Mouse (Mus musculus) MEL (cell line): ENCODE measurements around the gene Ipo7. TPM values are rescaled to one million over a fixed set of nuclear protein-coding genes. Genes with fewer than 3 reads are reported as not detected.

ENCODE experiments used
- DNase-seq: peaks from one replicate; pipeline ENCODE4 v3.0.0; 2011; ENCODE audit warnings: low read depth, low spot score
- H3K27ac ChIP-seq: 2 replicates; pipeline ENCODE4 v1.5.1; 2012; ENCODE audit warnings: low read depth, mild to moderate bottlenecking, control low read depth, low read length, moderate library complexity; ENCODE audit not compliant: control insufficient read depth
- H3K27me3 ChIP-seq, 2 experiments: fragments of 150-350 bp in 1 of 2; sonication (generic) in 1 of 2; 2 replicates each; pipeline ENCODE4 v1.6.1; 2012; ENCODE audit warnings: low read length in 2 of 2, mild to moderate bottlenecking in 2 of 2, improper control_type of control experiment in 1 of 2, moderate library complexity in 1 of 2; ENCODE audit not compliant: insufficient read depth in 2 of 2, control insufficient read depth in 1 of 2
- H3K36me3 ChIP-seq, 2 experiments: 2 replicates each; pipeline ENCODE4 v1.6.1; 2012 to 2014; ENCODE audit warnings: low read length in 2 of 2, improper control_type of control experiment in 1 of 2, inconsistent platforms in 1 of 2, mild to moderate bottlenecking in 1 of 2; ENCODE audit not compliant: insufficient read depth in 2 of 2, control insufficient read depth in 1 of 2
- H3K4me1 ChIP-seq, 2 experiments: fragments of 150-350 bp in 1 of 2; sonication (generic) in 1 of 2; 2 replicates each; pipeline ENCODE4 v1.6.1; 2012; ENCODE audit warnings: low read length in 2 of 2, improper control_type of control experiment in 1 of 2, mild to moderate bottlenecking in 1 of 2; ENCODE audit not compliant: insufficient read depth in 2 of 2, control insufficient read depth in 1 of 2
- H3K4me3 ChIP-seq, 2 experiments: fragments of 150-350 bp in 1 of 2; sonication (generic) in 1 of 2; 2 replicates each; pipeline ENCODE4 v1.5.1; 2012; ENCODE audit warnings: low read depth in 2 of 2, low read length in 2 of 2, mild to moderate bottlenecking in 2 of 2, moderate library complexity in 2 of 2, control low read depth in 1 of 2, improper control_type of control experiment in 1 of 2; ENCODE audit not compliant: control insufficient read depth in 1 of 2, insufficient read depth in 1 of 2
- H3K79me2 ChIP-seq: 2 replicates; pipeline ENCODE4 v1.6.1; 2012; ENCODE audit warnings: mild to moderate bottlenecking, low read length, moderate library complexity; ENCODE audit not compliant: control insufficient read depth, poor library complexity, insufficient read depth
- H3K9ac ChIP-seq: 2 replicates; pipeline ENCODE4 v1.6.1; 2012; ENCODE audit warnings: low read depth, mild to moderate bottlenecking, control low read depth, low read length, moderate library complexity; ENCODE audit not compliant: control insufficient read depth, poor library complexity, severe bottlenecking
- H3K9me3 ChIP-seq: fragments of 150-350 bp; sonication (generic); replicated peaks from 2 replicates; pipeline ENCODE4 v1.6.1; 2012; ENCODE audit warnings: mild to moderate bottlenecking, low read length, improper control_type of control experiment, moderate library complexity; ENCODE audit not compliant: insufficient read depth
- BHLHE40 ChIP-seq: IDR thresholded peaks from 2 replicates; pipeline ENCODE4 v1.6.1; 2012; ENCODE audit warnings: low read depth, mild to moderate bottlenecking, inconsistent platforms, low read length, improper control_type of control experiment, borderline replicate concordance
- CHD1 ChIP-seq: IDR thresholded peaks from 2 replicates; pipeline ENCODE4 v1.6.1; 2012; ENCODE audit warnings: low read depth, mild to moderate bottlenecking, inconsistent platforms, low read length, improper control_type of control experiment
- CTCF ChIP-seq, 3 experiments: IDR thresholded peaks in 2 of 3; conservative IDR thresholded peaks in 1 of 3; 2 replicates each; pipeline ENCODE4 v1.5.1; 2011 to 2012; ENCODE audit warnings: low read length in 3 of 3, low read depth in 2 of 3, mild to moderate bottlenecking in 2 of 3, improper control_type of control experiment in 1 of 3, inconsistent platforms in 1 of 3, mixed read lengths in 1 of 3, moderate library complexity in 1 of 3; ENCODE audit not compliant: control insufficient read depth in 1 of 3, insufficient read depth in 1 of 3, poor library complexity in 1 of 3, severe bottlenecking in 1 of 3
- E2F4 ChIP-seq: IDR thresholded peaks from 2 replicates; pipeline ENCODE4 v1.6.1; 2011; ENCODE audit warnings: low read depth, low read length, improper control_type of control experiment, borderline replicate concordance
- ELF1 ChIP-seq: IDR thresholded peaks from 2 replicates; pipeline ENCODE4 v1.6.1; 2014; ENCODE audit warnings: low read depth, mild to moderate bottlenecking, inconsistent platforms, low read length, improper control_type of control experiment, moderate library complexity
- EP300 ChIP-seq, 2 experiments: IDR thresholded peaks; 2 replicates each; pipeline ENCODE4 v1.6.1; 2011; ENCODE audit warnings: improper control_type of control experiment in 2 of 2, low read length in 2 of 2, low read depth in 1 of 2, mild to moderate bottlenecking in 1 of 2
- ETS1 ChIP-seq: IDR thresholded peaks from 2 replicates; pipeline ENCODE4 v1.6.1; 2012; ENCODE audit warnings: low read depth, mild to moderate bottlenecking, inconsistent platforms, low read length, improper control_type of control experiment, moderate library complexity
- GABPA ChIP-seq: IDR thresholded peaks from 2 replicates; pipeline ENCODE4 v1.6.1; 2012; ENCODE audit warnings: low read depth, mild to moderate bottlenecking, inconsistent platforms, low read length, improper control_type of control experiment, moderate library complexity
- GATA1 ChIP-seq: IDR thresholded peaks from 2 replicates; pipeline ENCODE4 v1.6.1; 2011; ENCODE audit warnings: low read depth, low read length, improper control_type of control experiment
- HCFC1 ChIP-seq: IDR thresholded peaks from 2 replicates; pipeline ENCODE4 v1.6.1; 2012; ENCODE audit warnings: low read depth, mild to moderate bottlenecking, inconsistent platforms, low read length, improper control_type of control experiment, moderate library complexity
- JUND ChIP-seq: IDR thresholded peaks from 2 replicates; pipeline ENCODE4 v1.6.1; 2011; ENCODE audit warnings: low read depth, mild to moderate bottlenecking, improper control_type of control experiment, low read length
- MAFK ChIP-seq: IDR thresholded peaks from 2 replicates; pipeline ENCODE4 v1.6.1; 2011; ENCODE audit warnings: low read depth, mild to moderate bottlenecking, low read length, improper control_type of control experiment, borderline replicate concordance
- MAX ChIP-seq: IDR thresholded peaks from 2 replicates; pipeline ENCODE4 v1.6.1; 2011; ENCODE audit warnings: low read length, improper control_type of control experiment
- MAZ ChIP-seq: IDR thresholded peaks from 2 replicates; pipeline ENCODE4 v1.6.1; 2012; ENCODE audit warnings: low read depth, mild to moderate bottlenecking, inconsistent platforms, low read length, improper control_type of control experiment
- MEF2A ChIP-seq: IDR thresholded peaks from 2 replicates; pipeline ENCODE4 v1.6.1; 2014; ENCODE audit warnings: low read depth, mild to moderate bottlenecking, inconsistent platforms, low read length, improper control_type of control experiment; ENCODE audit not compliant: poor library complexity, insufficient replicate concordance, severe bottlenecking; ENCODE audit errors: extremely low read depth
- MXI1 ChIP-seq: IDR thresholded peaks from 2 replicates; pipeline ENCODE4 v1.6.1; 2011; ENCODE audit warnings: mild to moderate bottlenecking, low read depth, low read length, improper control_type of control experiment
- MYC ChIP-seq: IDR thresholded peaks from 2 replicates; pipeline ENCODE4 v1.6.1; 2011; ENCODE audit warnings: low read depth, mild to moderate bottlenecking, low read length, improper control_type of control experiment, moderate library complexity
- NELFE ChIP-seq: IDR thresholded peaks from 2 replicates; pipeline ENCODE4 v1.6.1; 2011; ENCODE audit warnings: low read depth, low read length, improper control_type of control experiment
- NRF1 ChIP-seq: IDR thresholded peaks from 2 replicates; pipeline ENCODE4 v1.6.1; 2014; ENCODE audit warnings: low read depth, mild to moderate bottlenecking, inconsistent platforms, low read length, improper control_type of control experiment, moderate library complexity; ENCODE audit not compliant: poor library complexity, insufficient read depth, severe bottlenecking
- POLR2A ChIP-seq, 2 experiments: IDR thresholded peaks; 2 replicates each; pipeline ENCODE4 v1.6.1; 2011 to 2012; ENCODE audit warnings: low read length in 2 of 2, mild to moderate bottlenecking in 2 of 2, control low read depth in 1 of 2, improper control_type of control experiment in 1 of 2, low read depth in 1 of 2, moderate library complexity in 1 of 2; ENCODE audit not compliant: control insufficient read depth in 1 of 2, insufficient read depth in 1 of 2, poor library complexity in 1 of 2
- POLR2AphosphoS2 ChIP-seq: IDR thresholded peaks from 2 replicates; pipeline ENCODE4 v1.6.1; 2011; ENCODE audit warnings: low read length, improper control_type of control experiment
- POLR2AphosphoS5 ChIP-seq: IDR thresholded peaks from 2 replicates; pipeline ENCODE4 v1.6.1; 2012; ENCODE audit warnings: low read depth, borderline replicate concordance, mild to moderate bottlenecking, inconsistent platforms, low read length, moderate library complexity, mixed read lengths
- RAD21 ChIP-seq: IDR thresholded peaks from 2 replicates; pipeline ENCODE4 v1.6.1; 2011; ENCODE audit warnings: mild to moderate bottlenecking, low read depth, low read length, improper control_type of control experiment
- RCOR1 ChIP-seq: IDR thresholded peaks from 2 replicates; pipeline ENCODE4 v1.6.1; 2012; ENCODE audit warnings: low read depth, mild to moderate bottlenecking, inconsistent platforms, low read length, improper control_type of control experiment
- SIN3A ChIP-seq: IDR thresholded peaks from 2 replicates; pipeline ENCODE4 v1.6.1; 2012; ENCODE audit warnings: low read length, improper control_type of control experiment, inconsistent platforms
- SMC3 ChIP-seq: IDR thresholded peaks from 2 replicates; pipeline ENCODE4 v1.6.1; 2011; ENCODE audit warnings: low read depth, low read length, improper control_type of control experiment
- TAL1 ChIP-seq: IDR thresholded peaks from 2 replicates; pipeline ENCODE4 v1.6.1; 2012; ENCODE audit warnings: mild to moderate bottlenecking, inconsistent platforms, low read length, moderate library complexity, mixed read lengths
- TBP ChIP-seq: IDR thresholded peaks from 2 replicates; pipeline ENCODE4 v1.8.0; 2011; ENCODE audit warnings: low read depth, low read length, improper control_type of control experiment
- TCF12 ChIP-seq: IDR thresholded peaks from 2 replicates; pipeline ENCODE4 v1.6.1; 2014; ENCODE audit warnings: low read depth, mild to moderate bottlenecking, inconsistent platforms, low read length, improper control_type of control experiment, moderate library complexity
- UBTF ChIP-seq: IDR thresholded peaks from 2 replicates; pipeline ENCODE4 v1.6.1; 2012; ENCODE audit warnings: low read depth, mild to moderate bottlenecking, inconsistent platforms, low read length, improper control_type of control experiment, moderate library complexity, borderline replicate concordance; ENCODE audit not compliant: insufficient read depth
- USF1 ChIP-seq: IDR thresholded peaks from 2 replicates; pipeline ENCODE4 v1.6.1; 2014; ENCODE audit warnings: low read depth, mild to moderate bottlenecking, inconsistent platforms, low read length, improper control_type of control experiment, moderate library complexity
- USF2 ChIP-seq, 2 experiments: IDR thresholded peaks; 2 replicates each; pipeline ENCODE4 v1.6.1; 2011 to 2012; ENCODE audit warnings: improper control_type of control experiment in 2 of 2, low read length in 2 of 2, borderline replicate concordance in 1 of 2, inconsistent platforms in 1 of 2, low read depth in 1 of 2, mild to moderate bottlenecking in 1 of 2; ENCODE audit not compliant: insufficient read depth in 1 of 2
- ZC3H11A ChIP-seq: IDR thresholded peaks from 2 replicates; pipeline ENCODE4 v1.6.1; 2012; ENCODE audit warnings: low read depth, mild to moderate bottlenecking, inconsistent platforms, low read length, improper control_type of control experiment
- ZKSCAN1 ChIP-seq: IDR thresholded peaks from 2 replicates; pipeline ENCODE4 v1.6.1; 2012; ENCODE audit warnings: low read depth, mild to moderate bottlenecking, inconsistent platforms, low read length, improper control_type of control experiment, moderate library complexity
- ZMIZ1 ChIP-seq: IDR thresholded peaks from 2 replicates; pipeline ENCODE4 v1.6.1; 2012; ENCODE audit warnings: low read depth, mild to moderate bottlenecking, inconsistent platforms, low read length, improper control_type of control experiment, moderate library complexity
- ZNF384 ChIP-seq: IDR thresholded peaks from 2 replicates; pipeline ENCODE4 v1.6.1; 2012; ENCODE audit warnings: low read depth, mild to moderate bottlenecking, inconsistent platforms, low read length, improper control_type of control experiment
- polyA plus RNA-seq, 2 experiments: library from polyadenylated mRNA; stranded (reverse) in 1 of 2; unstranded in 1 of 2; fragments of >175 nt in 1 of 2; fragments of >200 nt in 1 of 2; gene quantifications; 2 replicates each; pipeline versions ENCODE4 v1.2.1 to v1.2.4; 2012; ENCODE audit warnings: low replicate concordance in 2 of 2, low read depth in 1 of 2; ENCODE audit not compliant: insufficient read length in 2 of 2, insufficient read depth in 1 of 2, missing spikeins in 1 of 2
- total RNA-seq: library from RNA; depleted of rRNA; stranded (reverse); fragments of 300-350 nt; gene quantifications from 2 replicates; pipeline ENCODE4 v1.2.3, GENCODE M21; 2012; rRNA removed

Gene Ipo7
- 139 and 145 TPM in 2 replicates for total RNA-seq
- 100 to 1,000 TPM; 111 to 172 TPM for polyA plus RNA-seq

- H3K4me1 ChIP-seq: peaks cover 8 to 9% of the 10 kb centered on the region in 2 experiments; a peak in 3 of 4 replicates
- peak within 1 kb of the TSS; percentile 85 for H3K27ac ChIP-seq
- H3K27me3 ChIP-seq: no peaks in the 10 kb centered on the region
- peak within 1 kb of the TSS; percentile 61 to 96 for H3K4me3 ChIP-seq
- H3K9me3 ChIP-seq: no peaks in the 10 kb centered on the region
- peaks cover 24 to 30% of the 10 kb centered on the region in 2 experiments for H3K36me3 ChIP-seq
- H3K9ac ChIP-seq: peak within 1 kb of the TSS; percentile 100
- peak; percentile 95 for DNase-seq
- peaks cover 44% of the 10 kb centered on the region for H3K79me2 ChIP-seq
- TF ChIP-seq NELFE (peak; percentile 97), POLR2AphosphoS5 (peak; percentile 73; the same call in 1 of the 2 replicates), E2F4 (peak; percentile 86; the same call in 1 of the 2 replicates), HCFC1 (peak; percentile 98), ZKSCAN1 (no peak), TBP (peak; percentile 91), JUND (no peak), CHD1 (no peak), UBTF (peak; percentile 89; the same call in 1 of the 2 replicates), MAX (peak; percentile 98), MXI1 (peak; percentile 99), SMC3 (no peak), BHLHE40 (no peak), GABPA (no peak), USF2 (IDR thresholded peaks at IDR 0.05; ENCODE audit: borderline replicate concordance in 1 of 2, insufficient read depth in 1 of 2, low read depth in 1 of 2, low read length in 2 of 2) (peak in 1 of 2 experiments; percentile 19; a peak in 1 of 4 replicates), POLR2A (IDR thresholded peaks at IDR 0.05; ENCODE audit: control insufficient read depth in 1 of 2, insufficient read depth in 1 of 2, low read depth in 1 of 2, low read length in 2 of 2, poor library complexity in 1 of 2) (peak; percentile 91 to 98), EP300 (IDR thresholded peaks at IDR 0.05; ENCODE audit: low read depth in 1 of 2, low read length in 2 of 2) (no peak), RCOR1 (no peak), ZC3H11A (no peak), NRF1 (0 out of 2 replicates have a peak, but pooled peaks have one; percentile 11), MAZ (no peak), ZNF384 (no peak), SIN3A (peak; percentile 95), ZMIZ1 (peak; percentile 70; the same call in 1 of the 2 replicates), MAFK (no peak), RAD21 (no peak), ELF1 (peak; percentile 90), USF1 (peak; percentile 92), GATA1 (no peak), MYC (peak; percentile 100), TCF12 (peak; percentile 62), TAL1 (no peak), ETS1 (0 out of 2 replicates have a peak, but pooled peaks have one; percentile 9), CTCF (IDR thresholded peaks at IDR 0.05 in 2 of 3, conservative IDR thresholded peaks at IDR 0.05 in 1 of 3; ENCODE audit: control insufficient read depth in 1 of 3, insufficient read depth in 1 of 3, low read depth in 2 of 3, low read length in 3 of 3, poor library complexity in 1 of 3, severe bottlenecking in 1 of 3) (0 out of 6 replicates have a peak, but pooled peaks of 1 of the 3 experiments have one; percentile 5), MEF2A (no peak), POLR2AphosphoS2 (peak; percentile 87)
Measured at GRCm38 (mm10) chr7:110018117-110018630, at the start of gene Ipo7. Ipo7 (plus strand) TSS chr7:110018274.
